Mouse (Mus musculus) right cerebral cortex, postnatal 25 days (tissue): Measurements from ENCODE around the gene Stk39.
A peak's percentile ranks its signal among the peaks of the same experiment; 100 is the strongest.
"Not testable (repeated sequence)": the region's sequence is repeated elsewhere in the genome, so short reads cannot be mapped to it uniquely, and the experiment has no call there.

Experiments used
- DNase-seq: peaks from one replicate; pipeline ENCODE4 v3.0.0; 2022

Gene Stk39

GRCm38 (mm10) chr2:68271301-68271700 is 200.8 kb downstream of the Stk39 start:
- DNase-seq = no peak

- DNase-seq = no peak
Measured at GRCm38 (mm10) chr2:68270836-68271235, 201.2 kb downstream of the Stk39 start.

- DNase-seq = no peak
Measured at GRCm38 (mm10) chr2:68269646-68270045, 202.4 kb downstream of the Stk39 start.

- no peak for DNase-seq
Measured at GRCm38 (mm10) chr2:68264826-68265225, 207.2 kb downstream of the Stk39 start.

- DNase-seq = no peak
Measured at GRCm38 (mm10) chr2:68260911-68261310, 211.2 kb downstream of the Stk39 start.

- peak; percentile 38 for DNase-seq
Measured at GRCm38 (mm10) chr2:68257571-68257970, 214.5 kb downstream of the Stk39 start.

- no peak for DNase-seq
Measured at GRCm38 (mm10) chr2:68256472-68256871, 215.6 kb downstream of the Stk39 start.

- DNase-seq = no peak
Measured at GRCm38 (mm10) chr2:68254756-68255155, 217.3 kb downstream of the Stk39 start.

- no peak for DNase-seq
Measured at GRCm38 (mm10) chr2:68253222-68253621, 218.8 kb downstream of the Stk39 start.

GRCm38 (mm10) chr2:68252048-68252758 is 219.9 kb downstream of the Stk39 start:
- DNase-seq = no peak

- DNase-seq = no peak
Measured at GRCm38 (mm10) chr2:68250897-68251296, 221.2 kb downstream of the Stk39 start.

- no peak for DNase-seq
Measured at GRCm38 (mm10) chr2:68249855-68250424, 222.1 kb downstream of the Stk39 start.

GRCm38 (mm10) chr2:68246284-68246683 is 225.8 kb downstream of the Stk39 start:
- no peak for DNase-seq

- DNase-seq = no peak
Measured at GRCm38 (mm10) chr2:68244556-68244955, 227.5 kb downstream of the Stk39 start.

GRCm38 (mm10) chr2:68243879-68244553 is 228.1 kb downstream of the Stk39 start:
- DNase-seq = no peak

- no peak for DNase-seq
Measured at GRCm38 (mm10) chr2:68243273-68243672, 228.8 kb downstream of the Stk39 start.

GRCm38 (mm10) chr2:68242069-68242468 is 230.0 kb downstream of the Stk39 start:
- DNase-seq = no peak

GRCm38 (mm10) chr2:68241640-68242039 is 230.4 kb downstream of the Stk39 start:
- no peak for DNase-seq

- not testable (repeated sequence) for DNase-seq
Measured at GRCm38 (mm10) chr2:68239415-68239814, 232.7 kb downstream of the Stk39 start.

- no peak for DNase-seq
Measured at GRCm38 (mm10) chr2:68232929-68233328, 239.1 kb downstream of the Stk39 start.

- no peak for DNase-seq
Measured at GRCm38 (mm10) chr2:68229872-68230271, 242.2 kb downstream of the Stk39 start.

GRCm38 (mm10) chr2:68229081-68229480 is 243.0 kb downstream of the Stk39 start:
- no peak for DNase-seq

GRCm38 (mm10) chr2:68222227-68222873 is 249.7 kb downstream of the Stk39 start:
- no peak for DNase-seq

- no peak for DNase-seq
Measured at GRCm38 (mm10) chr2:68221226-68221625, 250.8 kb downstream of the Stk39 start.
